Mouse (Mus musculus): ENCODE measurements around the gene Rad18.

Gene Rad18

GRCm38 (mm10) chr6:112632071-112632470, 64.4 kb downstream of the Rad18 start:
- DNase-seq: no peak

GRCm38 (mm10) chr6:112630291-112630690, 66.2 kb downstream of the Rad18 start:
- no peak for DNase-seq

GRCm38 (mm10) chr6:112628301-112628700, 68.2 kb downstream of the Rad18 start:
- no peak for DNase-seq

- DNase-seq: no peak
Measured at GRCm38 (mm10) chr6:112622321-112622720, 74.2 kb downstream of the Rad18 start.

- DNase-seq: no peak
Measured at GRCm38 (mm10) chr6:112620027-112620426, 76.5 kb downstream of the Rad18 start.

- no peak for DNase-seq
Measured at GRCm38 (mm10) chr6:112617728-112618318, 78.7 kb downstream of the Rad18 start.

GRCm38 (mm10) chr6:112609027-112609426, 87.5 kb downstream of the Rad18 start:
- DNase-seq: no peak

- DNase-seq: no peak
Measured at GRCm38 (mm10) chr6:112603866-112604265, 92.6 kb downstream of the Rad18 start.

GRCm38 (mm10) chr6:112594971-112595370, 101.5 kb downstream of the Rad18 start:
- DNase-seq: no peak

GRCm38 (mm10) chr6:112587912-112588311, 108.6 kb downstream of the Rad18 start:
- no peak for DNase-seq

- DNase-seq: no peak
Measured at GRCm38 (mm10) chr6:112586999-112587398, 109.5 kb downstream of the Rad18 start.

- no peak for DNase-seq
Measured at GRCm38 (mm10) chr6:112584961-112585360, 111.5 kb downstream of the Rad18 start.

- no peak for DNase-seq
Measured at GRCm38 (mm10) chr6:112582022-112582421, 114.5 kb downstream of the Rad18 start.

GRCm38 (mm10) chr6:112577198-112577597, 119.3 kb downstream of the Rad18 start:
- DNase-seq: no peak

- DNase-seq: no peak
Measured at GRCm38 (mm10) chr6:112574558-112574957, 121.9 kb downstream of the Rad18 start.

GRCm38 (mm10) chr6:112570413-112570812, 126.1 kb downstream of the Rad18 start:
- DNase-seq: no peak

Measured in lung, postnatal 4 days (tissue).